Mouse (Mus musculus) midbrain, embryonic 16.5 days (tissue): ENCODE data around the gene Pum1. TPM values are rescaled to one million over a fixed set of nuclear protein-coding genes. Genes with fewer than 3 reads are reported as not detected.

Experiments
- ATAC-seq: fragments of 200-750 bp; cut with Nextera tagmentation; 2 replicates; pipeline ENCODE4 v1.8.0; 2017; ENCODE audit warnings: moderate TSS enrichment
- H3K27ac ChIP-seq: fragments of 300-500 bp; sonication (generic); 2 replicates; pipeline ENCODE4 v1.5.1; 2014; ENCODE audit warnings: mild to moderate bottlenecking, low read length, mixed read lengths
- H3K27me3 ChIP-seq: fragments of 300-500 bp; sonication (generic); 2 replicates; pipeline ENCODE4 v1.6.1; 2014; ENCODE audit warnings: low read depth, low read length, mixed read lengths; ENCODE audit not compliant: control insufficient read depth, insufficient read depth
- H3K36me3 ChIP-seq: fragments of 300-500 bp; sonication (generic); 2 replicates; pipeline ENCODE4 v1.6.1; 2014; ENCODE audit warnings: mild to moderate bottlenecking, low read length, moderate library complexity, mixed read lengths; ENCODE audit not compliant: control insufficient read depth, insufficient read depth
- H3K4me1 ChIP-seq: fragments of 300-500 bp; sonication (generic); 2 replicates; pipeline ENCODE4 v1.6.1; 2014; ENCODE audit warnings: mild to moderate bottlenecking, low read length, mixed read lengths; ENCODE audit not compliant: control insufficient read depth, insufficient read depth
- H3K4me2 ChIP-seq: fragments of 300-500 bp; sonication (generic); 2 replicates; pipeline ENCODE4 v1.6.1; 2014; ENCODE audit warnings: mild to moderate bottlenecking, low read length, mixed read lengths
- H3K4me3 ChIP-seq: fragments of 300-500 bp; sonication (generic); 2 replicates; pipeline ENCODE4 v1.5.1; 2014; ENCODE audit warnings: low read depth, mild to moderate bottlenecking, low read length, moderate library complexity, mixed read lengths
- H3K9ac ChIP-seq: fragments of 300-500 bp; sonication (generic); 2 replicates; pipeline ENCODE4 v1.6.1; 2014; ENCODE audit warnings: low read depth, low read length, mixed read lengths
- H3K9me3 ChIP-seq: fragments of 300-500 bp; sonication (generic); replicated peaks from 2 replicates; pipeline ENCODE4 v1.6.1; 2014; ENCODE audit warnings: mild to moderate bottlenecking, low read length, mixed read lengths; ENCODE audit not compliant: control insufficient read depth, poor library complexity, severe bottlenecking
- WGBS: fragments of 180-500 bp; shearing (Covaris S2); extraction: QIAGEN DNeasy Blood & Tissue Kit; methylation state at CpG from one replicate; pipeline ENCODE4 v1.1.7; 2014; 5-methylcytosine and 5-hydroxymethylcytosine counted together
- polyA plus RNA-seq: library from polyadenylated mRNA; unstranded; fragments of >200 nt; fragmentation: Nextera tagmentation; extraction: Ambion mirVana; gene quantifications from 2 replicates; pipeline ENCODE4 v1.2.1, GENCODE M21; 2015

The Pum1 gene
- polyA plus RNA-seq, 1 experiment from 2014 or later: 99.4 TPM

GRCm38 (mm10) chr4:130797201-130798051 lies 134.3 kb downstream of the Pum1 start:
- Histone ChIP-seq H3K9me3 (no peaks in the 10 kb centered on the region), H3K36me3 (no peaks in the 10 kb centered on the region), H3K27ac (peak overlapping the region; percentile 24), H3K4me1 (peaks cover 69% of the 10 kb centered on the region), H3K27me3 (no peaks in the 10 kb centered on the region), H3K4me3 (no peak overlapping the region), H3K4me2 (peak overlapping the region; percentile 34), H3K9ac (peak overlapping the region; percentile 49)
- WGBS: 41% methylated on average over 15 of the region's 15 CpGs
- ATAC-seq: no peak

DNA sequence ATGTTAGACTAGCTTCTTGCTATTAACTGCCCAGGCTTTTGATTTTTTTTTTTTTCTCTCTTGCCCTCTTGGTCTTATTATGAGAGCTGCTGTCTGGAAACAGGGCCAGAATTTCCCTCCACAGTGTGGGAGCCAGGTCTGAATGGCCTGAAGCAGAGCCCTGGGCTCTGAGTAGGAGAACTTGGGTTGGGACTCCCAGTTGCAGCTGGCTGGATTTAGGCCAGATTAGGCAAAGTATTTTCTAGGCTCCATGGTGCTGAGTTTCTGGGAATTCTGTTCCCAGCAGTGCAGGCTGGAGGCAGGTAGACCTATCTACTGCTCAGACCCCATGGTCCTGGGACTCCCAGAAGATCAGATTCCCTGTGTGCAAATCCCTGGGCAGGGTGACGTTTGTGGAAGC lies 135.3 kb downstream of the Pum1 start:
- no peaks in the 10 kb centered on the region for H3K36me3 ChIP-seq
- H3K4me1 ChIP-seq: peaks cover 68% of the 10 kb centered on the region
- no peak for ATAC-seq
- H3K4me2 ChIP-seq: no peak overlapping the region
- H3K27ac ChIP-seq: 0 out of 2 replicates have a peak overlapping the region, but pooled peaks have one; percentile 6
- H3K9me3 ChIP-seq: no peaks in the 10 kb centered on the region
- no peaks in the 10 kb centered on the region for H3K27me3 ChIP-seq
- H3K9ac ChIP-seq: no peak overlapping the region
- WGBS: 68% methylated on average over 1 of the region's 1 CpGs
- no peak overlapping the region for H3K4me3 ChIP-seq

DNA sequence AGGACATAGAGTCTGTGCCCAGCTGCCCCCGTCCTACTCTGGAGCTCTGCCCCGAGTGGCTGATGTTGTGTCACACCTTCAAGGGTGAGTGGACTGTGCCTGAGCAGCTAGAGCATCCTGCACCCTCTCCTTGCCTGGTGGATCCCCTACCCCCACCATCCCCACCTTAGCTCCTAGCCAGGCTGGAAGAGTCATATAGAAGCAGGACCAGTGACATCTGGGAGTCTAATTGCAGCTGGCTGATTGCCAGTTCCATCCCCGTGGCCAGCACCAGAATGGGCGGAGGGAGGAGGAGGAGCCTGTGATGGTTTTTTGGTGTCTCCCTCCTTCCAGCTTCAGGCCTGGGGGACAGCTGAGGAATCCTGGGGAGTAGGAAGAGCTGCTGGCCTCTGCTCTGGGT lies 136.0 kb downstream of the Pum1 start:
- Histone ChIP-seq H3K27me3 (no peaks in the 10 kb centered on the region), H3K9ac (no peak overlapping the region), H3K27ac (no peak overlapping the region), H3K36me3 (no peaks in the 10 kb centered on the region), H3K4me2 (no peak overlapping the region), H3K9me3 (no peaks in the 10 kb centered on the region), H3K4me3 (no peak overlapping the region), H3K4me1 (peaks cover 72% of the 10 kb centered on the region)
- ATAC-seq: 0 out of 2 replicates have a peak, but pooled peaks have one; percentile 26
- WGBS: 36% methylated on average over 4 of the region's 4 CpGs

DNA sequence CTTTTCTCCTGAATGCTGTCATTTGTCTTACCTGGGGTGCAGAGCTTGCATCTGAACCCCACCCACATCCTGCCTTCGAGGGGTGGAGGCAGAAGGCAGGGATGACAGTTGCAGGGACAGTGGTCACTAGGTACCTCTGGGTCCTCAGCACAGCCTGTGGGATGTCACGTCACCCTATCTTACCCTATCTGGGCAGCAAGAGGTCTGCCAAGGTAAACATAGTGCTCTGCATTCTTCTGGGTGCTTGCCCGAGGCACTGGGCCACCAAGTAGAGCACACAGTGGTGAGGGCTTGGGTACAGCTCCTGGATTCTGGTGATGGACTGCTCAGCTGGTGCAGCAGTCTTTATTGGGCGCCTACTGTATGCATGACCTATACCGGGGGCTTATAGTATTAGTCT lies 136.5 kb downstream of the Pum1 start:
- WGBS: 81% methylated on average over 5 of the region's 5 CpGs
- Histone ChIP-seq H3K27ac (no peak overlapping the region), H3K9me3 (no peaks in the 10 kb centered on the region), H3K36me3 (no peaks in the 10 kb centered on the region), H3K4me3 (no peak overlapping the region), H3K4me2 (no peak overlapping the region), H3K4me1 (peaks cover 72% of the 10 kb centered on the region), H3K27me3 (no peaks in the 10 kb centered on the region), H3K9ac (no peak overlapping the region)
- ATAC-seq: no peak

- Histone ChIP-seq H3K27me3 (no peaks in the 10 kb centered on the region), H3K4me3 (no peak overlapping the region), H3K4me2 (no peak overlapping the region), H3K9ac (no peak overlapping the region), H3K27ac (no peak overlapping the region), H3K9me3 (no peaks in the 10 kb centered on the region), H3K4me1 (peaks cover 72% of the 10 kb centered on the region), H3K36me3 (no peaks in the 10 kb centered on the region)
- WGBS: 87% methylated on average over 6 of the region's 6 CpGs
- ATAC-seq: no peak
Observed at GRCm38 (mm10) chr4:130800147-130800546, 137.0 kb downstream of the Pum1 start.

DNA sequence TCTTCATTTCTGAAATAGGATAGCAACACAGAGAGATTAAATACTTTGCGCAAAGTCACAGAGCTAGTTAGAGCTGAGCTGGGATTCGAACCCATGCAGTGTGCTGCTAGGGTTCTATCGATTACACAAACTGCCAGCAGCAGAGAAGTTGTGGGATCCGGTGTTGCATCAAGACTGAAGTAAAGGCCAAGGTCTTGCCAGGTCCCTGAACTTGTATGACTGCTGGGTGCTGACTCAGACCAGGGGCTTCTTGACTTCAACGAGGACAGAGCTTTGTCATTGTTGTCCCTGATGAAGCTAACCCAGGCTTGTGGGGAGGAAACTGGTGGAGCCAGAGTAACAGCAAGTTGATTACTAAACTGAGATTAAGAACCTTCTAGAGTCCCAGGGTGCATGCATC lies 138.1 kb downstream of the Pum1 start:
- Histone ChIP-seq H3K36me3 (no peaks in the 10 kb centered on the region), H3K27ac (no peak overlapping the region), H3K4me2 (no peak overlapping the region), H3K9me3 (no peaks in the 10 kb centered on the region), H3K9ac (no peak overlapping the region), H3K27me3 (no peaks in the 10 kb centered on the region), H3K4me1 (peaks cover 72% of the 10 kb centered on the region), H3K4me3 (no peak overlapping the region)
- 90% methylated on average over 5 of the region's 5 CpGs for WGBS
- no peak for ATAC-seq

DNA sequence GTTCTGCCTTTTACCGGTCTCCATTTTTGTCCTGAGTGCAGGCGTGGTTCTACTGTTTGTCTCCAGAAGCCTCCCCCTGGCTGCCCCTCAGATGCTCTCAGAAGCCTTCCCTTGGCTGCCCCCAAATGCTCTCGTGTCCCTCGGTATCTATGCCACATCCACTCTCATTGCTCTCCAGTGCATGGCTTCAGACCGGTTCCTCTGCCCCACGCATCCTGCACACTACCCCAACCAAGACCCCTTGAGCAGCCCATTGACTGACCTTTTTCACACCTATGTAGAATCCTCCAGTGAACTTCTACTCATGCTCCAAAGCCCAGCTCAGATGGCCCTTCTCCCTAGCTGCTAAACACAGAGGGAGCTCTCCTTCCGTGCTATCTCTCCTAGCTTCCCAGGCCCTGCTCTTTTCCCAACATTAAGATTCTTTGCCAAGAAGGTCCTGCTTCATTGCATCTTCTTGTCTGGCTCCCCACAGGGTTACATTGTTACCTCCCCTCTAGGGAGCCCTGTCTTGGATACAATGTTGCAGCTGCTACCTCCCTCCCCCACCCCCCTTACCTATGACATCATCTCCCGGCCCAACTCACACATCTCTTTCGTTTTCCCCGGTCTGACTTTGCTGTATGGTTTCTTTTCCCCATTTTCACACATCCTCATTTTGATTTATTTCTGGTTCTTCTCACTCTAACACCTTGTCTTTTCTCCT lies 138.7 kb downstream of the Pum1 start:
- no peak overlapping the region for H3K4me3 ChIP-seq
- no peak overlapping the region for H3K27ac ChIP-seq
- WGBS: 50% methylated on average over 10 of the region's 10 CpGs
- ATAC-seq: no peak
- H3K9me3 ChIP-seq: no peaks in the 10 kb centered on the region
- H3K4me1 ChIP-seq: peaks cover 67% of the 10 kb centered on the region
- H3K4me2 ChIP-seq: no peak overlapping the region
- H3K36me3 ChIP-seq: no peaks in the 10 kb centered on the region
- no peaks in the 10 kb centered on the region for H3K27me3 ChIP-seq
- H3K9ac ChIP-seq: no peak overlapping the region

GRCm38 (mm10) chr4:130803591-130803990 lies 140.5 kb downstream of the Pum1 start:
- WGBS: 46% methylated on average over 2 of the region's 2 CpGs
- H3K36me3 ChIP-seq: no peaks in the 10 kb centered on the region
- peak overlapping the region; percentile 36; the same call in 1 of the 2 replicates for H3K27ac ChIP-seq
- H3K27me3 ChIP-seq: no peaks in the 10 kb centered on the region
- no peaks in the 10 kb centered on the region for H3K9me3 ChIP-seq
- peaks cover 49% of the 10 kb centered on the region for H3K4me1 ChIP-seq
- no peak overlapping the region for H3K4me2 ChIP-seq
- ATAC-seq: no peak
- H3K4me3 ChIP-seq: no peak overlapping the region
- H3K9ac ChIP-seq: no peak overlapping the region

GRCm38 (mm10) chr4:130804292-130804691 lies 141.2 kb downstream of the Pum1 start:
- no peak overlapping the region for H3K4me3 ChIP-seq
- H3K4me1 ChIP-seq: peaks cover 45% of the 10 kb centered on the region
- no peak overlapping the region for H3K9ac ChIP-seq
- no peak overlapping the region for H3K4me2 ChIP-seq
- ATAC-seq: peak; percentile 3; the same call in 1 of the 2 replicates
- H3K9me3 ChIP-seq: no peaks in the 10 kb centered on the region
- H3K27me3 ChIP-seq: no peaks in the 10 kb centered on the region
- H3K36me3 ChIP-seq: no peaks in the 10 kb centered on the region
- WGBS: 63% methylated on average over 2 of the region's 2 CpGs
- peak overlapping the region; percentile 36; the same call in 1 of the 2 replicates for H3K27ac ChIP-seq
